Mouse (Mus musculus): ENCODE data around the gene St6galnac3.

GRCm38 (mm10) chr3:153689793-153690291, 35.1 kb downstream of the St6galnac3 start:
- TF ChIP-seq CTCF (IDR thresholded peaks at IDR 0.05; ENCODE audit: control insufficient read depth, insufficient read depth, insufficient read length), result no peak
- TF ChIP-seq MYOD1 (IDR thresholded peaks at IDR 0.05; ENCODE audit: control insufficient read depth, insufficient read length, low read depth), result no peak
